Mouse (Mus musculus) embryonic facial prominence, embryonic 12.5 days (tissue): Measurements from ENCODE around the gene Gps2. TPM values are rescaled to one million over a fixed set of nuclear protein-coding genes. Genes with fewer than 3 reads are reported as not detected.
"Not testable (repeated sequence)": the region's sequence is repeated elsewhere in the genome, so short reads cannot be mapped to it uniquely, and the experiment has no call there.

Source experiments
- ATAC-seq: fragments of 200-750 bp; cut with Nextera tagmentation; 2 replicates; pipeline ENCODE4 v1.8.0; 2017; ENCODE audit not compliant: insufficient number of reproducible peaks, insufficient read depth, low FRiP score, low TSS enrichment
- H3K27ac ChIP-seq: fragments of 300-500 bp; sonication (generic); 2 replicates; pipeline ENCODE4 v1.5.1; 2016; ENCODE audit warnings: mild to moderate bottlenecking
- H3K27me3 ChIP-seq: fragments of 300-500 bp; sonication (generic); 2 replicates; pipeline ENCODE4 v1.6.1; 2016; ENCODE audit warnings: mild to moderate bottlenecking, moderate library complexity
- H3K36me3 ChIP-seq: fragments of 300-500 bp; sonication (generic); 2 replicates; pipeline ENCODE4 v1.6.1; 2016; ENCODE audit warnings: mild to moderate bottlenecking
- H3K4me1 ChIP-seq: fragments of 300-500 bp; sonication (generic); 2 replicates; pipeline ENCODE4 v1.6.1; 2016
- H3K4me2 ChIP-seq: fragments of 300-500 bp; sonication (generic); replicated peaks from 2 replicates; pipeline ENCODE4 v1.6.1; 2016; ENCODE audit warnings: mild to moderate bottlenecking, moderate library complexity
- H3K4me3 ChIP-seq: fragments of 300-500 bp; sonication (generic); 2 replicates; pipeline ENCODE4 v1.5.1; 2016; ENCODE audit warnings: mild to moderate bottlenecking
- H3K9ac ChIP-seq: fragments of 300-500 bp; sonication (generic); 2 replicates; pipeline ENCODE4 v1.6.1; 2016; ENCODE audit warnings: mild to moderate bottlenecking, moderate library complexity
- H3K9me3 ChIP-seq: fragments of 300-500 bp; sonication (generic); 2 replicates; pipeline ENCODE4 v1.6.1; 2016; ENCODE audit warnings: mild to moderate bottlenecking, moderate library complexity
- WGBS: fragments of 180-500 bp; shearing (Covaris S2); methylation state at CpG from one replicate; pipeline ENCODE4 v1.1.7; 2016; 5-methylcytosine and 5-hydroxymethylcytosine counted together
- microRNA-seq: library from miRNA; unstranded; fragments of <30 nt; microRNA quantifications from one replicate; pipeline ENCODE4, GENCODE M21; 2017
- polyA plus RNA-seq: library from polyadenylated mRNA; unstranded; fragments of >200 nt; fragmentation: Nextera tagmentation; extraction: Ambion mirVana; gene quantifications from 2 replicates; pipeline ENCODE4 v1.2.1, GENCODE M21; 2016

Gene Gps2
- polyA plus RNA-seq, 1 experiment from 2014 or later = 92.0 TPM

DNA sequence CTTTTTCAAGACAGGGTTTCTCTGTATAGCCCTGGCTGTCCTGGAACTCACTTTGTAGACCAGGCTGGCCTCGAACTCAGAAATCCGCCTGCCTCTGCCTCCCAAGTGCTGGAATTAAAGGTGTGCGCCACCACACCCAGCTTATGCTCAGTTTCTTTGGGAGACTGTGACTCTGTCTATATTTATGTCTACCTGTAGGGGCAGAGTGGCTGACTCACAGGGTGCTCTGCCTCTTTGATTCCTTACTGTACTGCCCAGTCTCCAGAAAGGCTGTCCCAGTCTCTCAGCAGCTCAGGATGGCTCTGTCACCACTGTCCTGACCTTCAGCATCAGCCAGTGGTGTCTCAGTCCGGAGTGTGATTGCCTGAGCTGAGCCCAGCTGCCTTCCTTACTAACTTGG lies 41.9 kb downstream of the Gps2 start:
- not testable (repeated sequence) for H3K36me3 ChIP-seq, H3K27me3 ChIP-seq, H3K4me2 ChIP-seq, H3K9me3 ChIP-seq, ATAC-seq, H3K9ac ChIP-seq, H3K27ac ChIP-seq, H3K4me1 ChIP-seq, H3K4me3 ChIP-seq
- WGBS = 80% methylated on average over 4 of the region's 4 CpGs

DNA sequence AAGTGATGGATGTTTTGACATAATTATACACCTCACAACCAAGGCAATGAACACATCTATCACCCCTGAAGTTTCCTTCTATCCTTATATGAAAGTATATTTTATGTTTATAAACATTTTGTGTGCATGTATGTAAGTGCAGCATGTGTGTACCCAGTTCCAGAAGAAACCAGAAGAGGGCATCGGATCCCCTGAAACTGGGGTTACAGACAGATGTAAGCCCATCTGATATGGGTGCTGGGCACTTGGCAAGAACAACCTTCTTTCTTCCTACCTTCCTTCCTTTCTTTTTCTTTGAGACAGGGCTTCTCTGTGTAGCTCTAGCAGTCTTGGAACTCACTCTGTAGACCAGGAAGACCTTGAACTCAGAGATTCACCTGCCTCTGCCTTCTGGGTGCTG lies 42.5 kb downstream of the Gps2 start:
- no peaks in the 10 kb centered on the region for H3K4me1 ChIP-seq
- 56% methylated on average over 1 of the region's 1 CpGs for WGBS
- no peak overlapping the region for H3K9ac ChIP-seq
- peaks cover 10% of the 10 kb centered on the region; the same call in 1 of the 2 replicates for H3K27me3 ChIP-seq
- no peaks in the 10 kb centered on the region for H3K9me3 ChIP-seq
- H3K4me2 ChIP-seq = no peak overlapping the region
- H3K27ac ChIP-seq = no peak overlapping the region
- no peaks in the 10 kb centered on the region for H3K36me3 ChIP-seq
- ATAC-seq = no peak
- no peak overlapping the region for H3K4me3 ChIP-seq

DNA sequence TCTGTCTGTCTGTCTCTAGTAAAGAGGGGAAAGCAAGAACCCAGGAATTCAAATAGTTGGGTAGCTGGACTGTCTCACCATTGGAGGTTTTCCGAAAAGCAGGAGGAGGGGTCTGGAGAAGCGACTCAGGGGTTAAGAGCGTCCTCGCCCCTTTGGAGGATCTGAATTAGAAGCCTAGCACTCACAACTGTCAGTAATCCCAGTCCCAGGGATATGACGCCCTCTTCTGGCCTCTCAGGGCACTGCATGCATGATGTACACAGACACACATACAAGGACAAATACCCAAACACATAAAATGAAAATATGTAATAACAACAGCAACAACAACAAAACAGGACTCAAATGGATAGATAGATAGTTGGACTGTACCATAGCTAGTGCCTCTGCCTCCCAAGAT lies 46.9 kb downstream of the Gps2 start:
- ATAC-seq = no peak
- no peaks in the 10 kb centered on the region for H3K9me3 ChIP-seq
- no peak overlapping the region for H3K4me2 ChIP-seq
- no peak overlapping the region for H3K4me3 ChIP-seq
- H3K27me3 ChIP-seq = peaks cover 52% of the 10 kb centered on the region
- WGBS = 34% methylated on average over 5 of the region's 5 CpGs
- no peak overlapping the region for H3K9ac ChIP-seq
- no peak overlapping the region for H3K27ac ChIP-seq
- no peaks in the 10 kb centered on the region for H3K36me3 ChIP-seq
- peaks cover 4% of the 10 kb centered on the region; the same call in 1 of the 2 replicates for H3K4me1 ChIP-seq

DNA sequence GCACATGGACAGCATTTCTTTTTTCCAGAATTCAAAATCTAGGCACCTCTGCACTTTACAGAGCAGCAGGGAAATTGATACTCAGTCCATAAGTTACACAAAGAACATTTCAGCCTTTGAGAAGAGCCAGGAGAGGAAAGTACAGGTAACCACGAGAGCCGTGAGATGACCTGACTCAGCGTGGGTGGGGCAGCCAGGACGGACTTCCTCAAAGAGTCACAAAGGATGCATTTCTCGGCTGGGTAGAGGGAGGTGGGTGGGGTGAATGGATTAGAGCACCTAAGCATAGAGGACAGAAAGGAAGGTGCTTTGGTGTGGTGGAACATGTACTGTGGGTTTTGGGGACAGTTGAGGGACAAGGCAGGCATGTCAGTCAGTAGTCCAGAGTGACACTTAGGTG lies 48.2 kb downstream of the Gps2 start:
- Histone ChIP-seq H3K4me2 (no peak overlapping the region), H3K27ac (no peak overlapping the region), H3K4me3 (no peak overlapping the region), H3K27me3 (peaks cover 64% of the 10 kb centered on the region), H3K36me3 (no peaks in the 10 kb centered on the region), H3K9ac (no peak overlapping the region), H3K4me1 (peaks cover 8% of the 10 kb centered on the region; the same call in 1 of the 2 replicates), H3K9me3 (no peaks in the 10 kb centered on the region)
- ATAC-seq = no peak
- WGBS = 37% methylated on average over 5 of the region's 5 CpGs

DNA sequence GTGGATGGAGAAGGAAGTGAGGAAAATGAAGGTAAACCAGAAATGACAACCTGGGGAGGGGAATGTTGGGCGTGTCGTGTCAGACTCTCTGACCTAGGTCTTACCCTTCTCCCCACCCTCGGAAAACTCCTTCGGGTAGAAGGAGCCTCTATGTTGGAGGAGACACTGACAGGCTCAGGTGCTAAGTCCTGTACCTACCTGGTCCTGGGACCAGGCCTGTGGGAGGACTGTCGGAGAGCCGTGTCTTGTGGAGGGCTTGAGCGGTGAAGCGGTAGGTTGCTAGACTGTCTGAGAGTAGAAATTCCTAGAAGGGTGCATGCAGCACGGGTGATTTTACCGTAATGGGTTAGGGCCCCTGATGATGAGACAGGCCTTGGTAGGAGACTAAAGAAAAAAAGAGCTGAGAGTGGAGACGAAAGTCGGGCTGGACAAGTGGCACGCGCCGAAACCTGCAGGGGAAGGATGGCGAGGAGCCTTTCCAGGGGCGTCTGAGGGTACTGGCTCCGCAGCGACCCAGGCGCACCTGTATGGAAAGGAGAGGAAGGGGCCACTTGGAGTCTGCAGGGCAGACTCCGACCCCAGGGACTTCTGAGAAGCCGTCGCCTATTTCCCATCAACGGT lies 51.1 kb downstream of the Gps2 start, which contains the start of gene Cldn7:
TSS of gene Cldn7 (plus strand) at position 130 of the 621 bp plus-strand sequence.
- Histone ChIP-seq H3K27ac (0 out of 2 replicates have a peak within 1 kb of the TSS, but pooled peaks have one; percentile 52), H3K27me3 (peaks cover 75% of the 10 kb centered on the region)
- 10% methylated on average over 24 of the region's 24 CpGs for WGBS

DNA sequence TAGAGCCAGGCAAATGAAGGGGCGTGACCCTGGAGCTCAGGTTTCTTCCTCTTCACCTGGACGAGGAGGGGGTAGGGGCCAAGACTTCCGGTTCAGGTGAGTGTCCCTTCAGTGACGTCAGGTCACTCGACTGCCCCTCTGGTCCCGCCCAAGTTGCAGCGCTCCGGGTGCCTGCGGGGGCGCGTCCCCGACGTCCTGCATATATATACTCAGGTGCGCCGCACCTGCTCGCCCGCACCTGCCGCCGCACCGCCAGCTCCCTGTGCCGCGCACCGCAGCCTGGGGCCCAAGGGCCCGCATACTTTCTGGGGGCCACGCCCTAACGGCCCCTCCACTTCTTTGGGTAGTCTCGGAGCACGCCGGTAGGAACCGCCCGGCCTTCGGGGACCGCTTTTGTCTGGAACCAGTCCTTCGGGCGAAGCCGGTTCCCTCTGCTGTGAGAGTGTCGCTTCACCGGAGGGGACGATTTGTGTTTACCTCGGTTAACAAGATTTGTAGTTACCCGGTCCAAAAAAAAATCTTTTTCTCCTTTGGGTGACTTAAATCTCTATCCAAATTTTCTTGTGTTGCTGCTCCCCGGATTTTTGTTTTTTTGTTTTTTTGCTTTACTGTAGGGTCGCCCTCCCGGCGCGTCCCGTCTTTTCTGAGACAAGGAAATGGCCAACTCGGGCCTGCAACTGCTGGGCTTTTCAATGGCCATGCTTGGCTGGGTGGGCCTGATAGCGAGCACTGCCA lies 51.8 kb downstream of the Gps2 start:
- peaks cover 74% of the 10 kb centered on the region for H3K27me3 ChIP-seq
- 0 out of 2 replicates have a peak overlapping the region, but pooled peaks have one; percentile 52 for H3K27ac ChIP-seq
- peak overlapping the region; percentile 53 for H3K4me2 ChIP-seq
- H3K9ac ChIP-seq = no peak overlapping the region
- H3K4me3 ChIP-seq = peak overlapping the region; percentile 37
- H3K9me3 ChIP-seq = no peaks in the 10 kb centered on the region
- H3K36me3 ChIP-seq = peaks cover 29% of the 10 kb centered on the region
- H3K4me1 ChIP-seq = peaks cover 8% of the 10 kb centered on the region; the same call in 1 of the 2 replicates
- 3% methylated on average over 46 of the region's 49 CpGs for WGBS
- ATAC-seq = no peak

More for the DNA sequence above, 51.1 kb downstream of the Gps2 start, which contains the start of gene Cldn7:
- ATAC-seq = no peak
- Histone ChIP-seq H3K4me1 (peaks cover 8% of the 10 kb centered on the region; the same call in 1 of the 2 replicates), H3K9me3 (no peaks in the 10 kb centered on the region), H3K36me3 (peaks cover 22% of the 10 kb centered on the region), H3K4me2 (peak within 1 kb of the TSS; percentile 28), H3K9ac (no peak within 1 kb of the TSS), H3K4me3 (peak within 1 kb of the TSS; percentile 37)

Small RNA genes within 50 kb of the gene (microRNA-seq; reads per million reads assigned to microRNA genes)
- gene Mir6924 = not detected

Other genes starting within 250 kb of the Gps2 start
- 8.0 and 8.5 TPM in 2 replicates for gene Cd68, start 247.7 kb upstream of the Gps2 start, polyA plus RNA-seq
- 561 and 632 TPM in 2 replicates for gene Eif4a1, start 241.5 kb upstream of the Gps2 start, polyA plus RNA-seq
- 134 and 147 TPM in 2 replicates for gene Senp3, start 231.8 kb upstream of the Gps2 start, polyA plus RNA-seq
- gene Tnfsf13, start 228.1 kb upstream of the Gps2 start, polyA plus RNA-seq = 0.50 TPM in 2 replicates
- 3.1 and 3.9 TPM in 2 replicates for gene Tnfsf12, start 218.0 kb upstream of the Gps2 start, polyA plus RNA-seq
- gene Tnfsfm13, start 217.8 kb upstream of the Gps2 start, polyA plus RNA-seq = 2.5 and 3.5 TPM in 2 replicates
- gene Polr2a, start 155.3 kb upstream of the Gps2 start, polyA plus RNA-seq = 27.9 and 32.7 TPM in 2 replicates
- not detected in 2 replicates for gene Slc35g3, start 151.9 kb upstream of the Gps2 start, polyA plus RNA-seq
- 2.1 and 2.4 TPM in 2 replicates for gene Zbtb4, start 148.0 kb upstream of the Gps2 start, polyA plus RNA-seq
- gene Chrnb1, start 117.9 kb upstream of the Gps2 start, polyA plus RNA-seq = 11.1 and 11.9 TPM in 2 replicates
- gene Fgf11, start 112.0 kb upstream of the Gps2 start, polyA plus RNA-seq = 1.7 and 2.2 TPM in 2 replicates
- 2.9 and 3.0 TPM in 2 replicates for gene Tmem102, start 108.3 kb upstream of the Gps2 start, polyA plus RNA-seq
- gene Gm39566, start 98.6 kb upstream of the Gps2 start, polyA plus RNA-seq = not detected in 2 replicates
- gene Spem2, start 95.4 kb upstream of the Gps2 start, polyA plus RNA-seq = not detected in 2 replicates
- gene Spem1, start 91.7 kb upstream of the Gps2 start, polyA plus RNA-seq = 0.29 and 0.58 TPM in 2 replicates
- gene Nlgn2, start 76.1 kb upstream of the Gps2 start, polyA plus RNA-seq = 13.0 and 13.1 TPM in 2 replicates
- gene Tmem256, start 75.4 kb upstream of the Gps2 start, polyA plus RNA-seq = 351 and 399 TPM in 2 replicates
- gene Plscr3, start 67.5 kb upstream of the Gps2 start, polyA plus RNA-seq = 122 and 127 TPM in 2 replicates
- gene Tnk1, start 55.2 kb upstream of the Gps2 start, polyA plus RNA-seq = 2.4 and 2.5 TPM in 2 replicates
- not detected in 2 replicates for gene Tmem95, start 35.9 kb upstream of the Gps2 start, polyA plus RNA-seq
- 2.9 and 3.0 TPM in 2 replicates for gene Kctd11, start 32.5 kb upstream of the Gps2 start, polyA plus RNA-seq
- gene Acap1, start 18.3 kb upstream of the Gps2 start, polyA plus RNA-seq = 0.83 and 1.3 TPM in 2 replicates
- gene 2810408A11Rik, start 12.9 kb upstream of the Gps2 start, polyA plus RNA-seq = 21.4 and 23.6 TPM in 2 replicates
- 14.2 and 15.9 TPM in 2 replicates for gene Neurl4, start 12.8 kb upstream of the Gps2 start, polyA plus RNA-seq
- 1,661 and 1,669 TPM in 2 replicates for gene Eif5a, start 8.1 kb downstream of the Gps2 start, polyA plus RNA-seq
- 10.7 and 11.4 TPM in 2 replicates for gene Ybx2, start 21.9 kb downstream of the Gps2 start, polyA plus RNA-seq
- 34.2 and 36.1 TPM in 2 replicates for gene Slc2a4, start 34.3 kb downstream of the Gps2 start, polyA plus RNA-seq
- gene Cldn7, start 50.9 kb downstream of the Gps2 start, polyA plus RNA-seq = 29.6 and 32.2 TPM in 2 replicates
- 32.4 and 32.8 TPM in 2 replicates for gene Ctdnep1, start 67.3 kb downstream of the Gps2 start, polyA plus RNA-seq
- gene Elp5, start 68.6 kb downstream of the Gps2 start, polyA plus RNA-seq = 123 and 130 TPM in 2 replicates
- 463 and 471 TPM in 2 replicates for gene Gabarap, start 77.3 kb downstream of the Gps2 start, polyA plus RNA-seq
- gene Phf23, start 81.9 kb downstream of the Gps2 start, polyA plus RNA-seq = 95.1 and 99.1 TPM in 2 replicates
- 67.2 and 70.3 TPM in 2 replicates for gene Dvl2, start 86.7 kb downstream of the Gps2 start, polyA plus RNA-seq
- gene Acadvl, start 101.5 kb downstream of the Gps2 start, polyA plus RNA-seq = 66.8 and 70.4 TPM in 2 replicates
- gene Dlg4, start 103.1 kb downstream of the Gps2 start, polyA plus RNA-seq = 12.6 and 14.9 TPM in 2 replicates
- gene Asgr1, start 140.2 kb downstream of the Gps2 start, polyA plus RNA-seq = 0.51 and 0.83 TPM in 2 replicates
- not detected in 2 replicates for gene Asgr2, start 178.8 kb downstream of the Gps2 start, polyA plus RNA-seq
- 0.41 TPM in 1 of 2 replicates, not detected in the other for gene Mgl2, start 216.4 kb downstream of the Gps2 start, polyA plus RNA-seq
- gene Clec10a, start 242.3 kb downstream of the Gps2 start, polyA plus RNA-seq = 0.29 TPM in 1 of 2 replicates, not detected in the other